Mouse (Mus musculus) C2C12 (cell line): Measurements from ENCODE around the gene Stk32c.

Source experiments
- CEBPB ChIP-seq: IDR thresholded peaks from one replicate; pipeline ENCODE4 v1.6.1; 2011; ENCODE audit warnings: low read depth, mild to moderate bottlenecking, control low read depth, moderate library complexity
- CTCF ChIP-seq: IDR thresholded peaks from one replicate; pipeline ENCODE4 v1.5.1; 2011; ENCODE audit not compliant: control insufficient read depth, insufficient read depth, insufficient read length
- MAX ChIP-seq: IDR thresholded peaks from one replicate; pipeline ENCODE4 v1.6.1; 2011; ENCODE audit warnings: mild to moderate bottlenecking, control low read depth
- USF1 ChIP-seq: IDR thresholded peaks from one replicate; pipeline ENCODE4 v1.6.1; 2011; ENCODE audit warnings: low read depth, mild to moderate bottlenecking, control low read depth, moderate library complexity

- TF ChIP-seq CTCF (no peak), USF1 (no peak), CEBPB (no peak), MAX (no peak)
Observed at GRCm38 (mm10) chr7:139246086-139246485, 33.0 kb upstream of the Stk32c start.
